Mouse (Mus musculus) ES-E14 (cell line): ENCODE results near the gene E130114P18Rik.

Experiments used
- CHD2 ChIP-seq: IDR thresholded peaks from 2 replicates; pipeline ENCODE4 v1.6.1; 2014; ENCODE audit warnings: mild to moderate bottlenecking, low read depth, low read length, inconsistent platforms
- HCFC1 ChIP-seq: IDR thresholded peaks from 2 replicates; pipeline ENCODE4 v1.6.1; 2012; ENCODE audit warnings: low read length, inconsistent platforms, borderline replicate concordance; ENCODE audit not compliant: insufficient read depth
- MAFK ChIP-seq: IDR thresholded peaks from 2 replicates; pipeline ENCODE4 v1.6.1; 2014; ENCODE audit warnings: mild to moderate bottlenecking, low read depth, low read length, inconsistent platforms; ENCODE audit not compliant: insufficient read depth
- ZC3H11A ChIP-seq: IDR thresholded peaks from 2 replicates; pipeline ENCODE4 v1.6.1; 2012; ENCODE audit warnings: low read depth, mild to moderate bottlenecking, inconsistent platforms, low read length, borderline replicate concordance
- ZNF384 ChIP-seq: IDR thresholded peaks from 2 replicates; pipeline ENCODE4 v1.6.1; 2012; ENCODE audit warnings: low read depth, low read length, inconsistent platforms

GRCm38 (mm10) chr4:97707373-97708152 lies 70.3 kb downstream of the E130114P18Rik start:
- no peak for TF ChIP-seq ZC3H11A
- no peak for TF ChIP-seq CHD2
- no peak for TF ChIP-seq ZNF384
- no peak for TF ChIP-seq MAFK
- TF ChIP-seq HCFC1 = no peak
